Mouse (Mus musculus): ENCODE data around the gene Wasl. TPM values are rescaled to one million over a fixed set of nuclear protein-coding genes. Genes with fewer than 3 reads are reported as not detected.

Gene Wasl
- total RNA-seq, 1 experiment from 2014 or later = 9.5 TPM

- ATAC-seq (replicated peaks in 1 of 2; ENCODE audit: insufficient read depth in 1 of 2, low FRiP score in 2 of 2, low TSS enrichment in 1 of 2, low read depth in 1 of 2, poor library complexity in 2 of 2, severe bottlenecking in 2 of 2) = no peak
Measured at GRCm38 (mm10) chr6:24651538-24651937, 13.3 kb downstream of the Wasl start.

GRCm38 (mm10) chr6:24650719-24651118 lies 14.1 kb downstream of the Wasl start:
- ATAC-seq (replicated peaks in 1 of 2; ENCODE audit: insufficient read depth in 1 of 2, low FRiP score in 2 of 2, low TSS enrichment in 1 of 2, low read depth in 1 of 2, poor library complexity in 2 of 2, severe bottlenecking in 2 of 2) = no peak

- ATAC-seq (replicated peaks in 1 of 2; ENCODE audit: insufficient read depth in 1 of 2, low FRiP score in 2 of 2, low TSS enrichment in 1 of 2, low read depth in 1 of 2, poor library complexity in 2 of 2, severe bottlenecking in 2 of 2) = no peak
Measured at GRCm38 (mm10) chr6:24648403-24648802, 16.4 kb downstream of the Wasl start.

GRCm38 (mm10) chr6:24647103-24647691 lies 17.6 kb downstream of the Wasl start:
- ATAC-seq (replicated peaks in 1 of 2; ENCODE audit: insufficient read depth in 1 of 2, low FRiP score in 2 of 2, low TSS enrichment in 1 of 2, low read depth in 1 of 2, poor library complexity in 2 of 2, severe bottlenecking in 2 of 2) = no peak

GRCm38 (mm10) chr6:24645346-24646053 lies 19.3 kb downstream of the Wasl start:
- ATAC-seq (replicated peaks in 1 of 2; ENCODE audit: insufficient read depth in 1 of 2, low FRiP score in 2 of 2, low TSS enrichment in 1 of 2, low read depth in 1 of 2, poor library complexity in 2 of 2, severe bottlenecking in 2 of 2) = peak; percentile 82 to 86

- ATAC-seq (replicated peaks in 1 of 2; ENCODE audit: insufficient read depth in 1 of 2, low FRiP score in 2 of 2, low TSS enrichment in 1 of 2, low read depth in 1 of 2, poor library complexity in 2 of 2, severe bottlenecking in 2 of 2) = no peak
Measured at GRCm38 (mm10) chr6:24642960-24643359, 21.8 kb downstream of the Wasl start.

- no peak for ATAC-seq (replicated peaks in 1 of 2; ENCODE audit: insufficient read depth in 1 of 2, low FRiP score in 2 of 2, low TSS enrichment in 1 of 2, low read depth in 1 of 2, poor library complexity in 2 of 2, severe bottlenecking in 2 of 2)
Measured at GRCm38 (mm10) chr6:24642161-24642560, 22.6 kb downstream of the Wasl start.

- ATAC-seq (replicated peaks in 1 of 2; ENCODE audit: insufficient read depth in 1 of 2, low FRiP score in 2 of 2, low TSS enrichment in 1 of 2, low read depth in 1 of 2, poor library complexity in 2 of 2, severe bottlenecking in 2 of 2) = no peak
Measured at GRCm38 (mm10) chr6:24641286-24641685, 23.5 kb downstream of the Wasl start.

- ATAC-seq (replicated peaks in 1 of 2; ENCODE audit: insufficient read depth in 1 of 2, low FRiP score in 2 of 2, low TSS enrichment in 1 of 2, low read depth in 1 of 2, poor library complexity in 2 of 2, severe bottlenecking in 2 of 2) = no peak; a peak in 1 of 4 replicates
Measured at GRCm38 (mm10) chr6:24635814-24636213, 29.0 kb downstream of the Wasl start.

GRCm38 (mm10) chr6:24634065-24634464 lies 30.7 kb downstream of the Wasl start:
- ATAC-seq (replicated peaks in 1 of 2; ENCODE audit: insufficient read depth in 1 of 2, low FRiP score in 2 of 2, low TSS enrichment in 1 of 2, low read depth in 1 of 2, poor library complexity in 2 of 2, severe bottlenecking in 2 of 2) = no peak

GRCm38 (mm10) chr6:24632061-24632460 lies 32.7 kb downstream of the Wasl start:
- no peak for ATAC-seq (replicated peaks in 1 of 2; ENCODE audit: insufficient read depth in 1 of 2, low FRiP score in 2 of 2, low TSS enrichment in 1 of 2, low read depth in 1 of 2, poor library complexity in 2 of 2, severe bottlenecking in 2 of 2)

- no peak for ATAC-seq (replicated peaks in 1 of 2; ENCODE audit: insufficient read depth in 1 of 2, low FRiP score in 2 of 2, low TSS enrichment in 1 of 2, low read depth in 1 of 2, poor library complexity in 2 of 2, severe bottlenecking in 2 of 2)
Measured at GRCm38 (mm10) chr6:24628499-24628898, 36.3 kb downstream of the Wasl start.

- peak; percentile 73 to 89 for ATAC-seq (replicated peaks in 1 of 2; ENCODE audit: insufficient read depth in 1 of 2, low FRiP score in 2 of 2, low TSS enrichment in 1 of 2, low read depth in 1 of 2, poor library complexity in 2 of 2, severe bottlenecking in 2 of 2)
Measured at GRCm38 (mm10) chr6:24627586-24628030, 37.2 kb downstream of the Wasl start.

GRCm38 (mm10) chr6:24622098-24622497 lies 42.7 kb downstream of the Wasl start:
- ATAC-seq (replicated peaks in 1 of 2; ENCODE audit: insufficient read depth in 1 of 2, low FRiP score in 2 of 2, low TSS enrichment in 1 of 2, low read depth in 1 of 2, poor library complexity in 2 of 2, severe bottlenecking in 2 of 2) = no peak

- no peak for ATAC-seq (replicated peaks in 1 of 2; ENCODE audit: insufficient read depth in 1 of 2, low FRiP score in 2 of 2, low TSS enrichment in 1 of 2, low read depth in 1 of 2, poor library complexity in 2 of 2, severe bottlenecking in 2 of 2)
Measured at GRCm38 (mm10) chr6:24620936-24621335, 43.9 kb downstream of the Wasl start.

GRCm38 (mm10) chr6:24619285-24620045 lies 45.3 kb downstream of the Wasl start:
- ATAC-seq (replicated peaks in 1 of 2; ENCODE audit: insufficient read depth in 1 of 2, low FRiP score in 2 of 2, low TSS enrichment in 1 of 2, low read depth in 1 of 2, poor library complexity in 2 of 2, severe bottlenecking in 2 of 2) = no peak

GRCm38 (mm10) chr6:24616746-24617145 lies 48.1 kb downstream of the Wasl start:
- ATAC-seq (replicated peaks in 1 of 2; ENCODE audit: insufficient read depth in 1 of 2, low FRiP score in 2 of 2, low TSS enrichment in 1 of 2, low read depth in 1 of 2, poor library complexity in 2 of 2, severe bottlenecking in 2 of 2) = no peak

GRCm38 (mm10) chr6:24613918-24614317 lies 50.9 kb downstream of the Wasl start:
- ATAC-seq (replicated peaks in 1 of 2; ENCODE audit: insufficient read depth in 1 of 2, low FRiP score in 2 of 2, low TSS enrichment in 1 of 2, low read depth in 1 of 2, poor library complexity in 2 of 2, severe bottlenecking in 2 of 2) = no peak
